Comparison of ENCODE assay signal across 14 mouse cellular contexts in the genomic region with DNA sequence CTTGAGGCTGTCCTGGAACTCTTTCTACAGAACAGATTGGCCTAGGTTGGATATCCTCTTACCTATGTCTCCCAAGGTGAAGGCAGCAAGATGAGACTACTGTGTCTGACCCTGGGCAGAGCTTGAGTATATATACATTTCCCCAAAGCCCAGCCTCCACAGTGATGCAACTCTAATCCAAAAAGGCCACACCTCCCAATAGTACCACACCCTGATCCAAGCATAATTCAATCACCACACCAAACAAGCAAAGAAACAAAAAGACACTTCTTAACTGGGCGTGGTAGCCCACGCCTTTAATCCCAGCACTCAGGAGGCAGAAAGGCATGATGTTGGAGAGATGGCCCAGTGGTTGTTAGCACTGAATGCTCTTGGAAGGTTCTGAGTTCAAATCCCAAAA. TPM values are rescaled to one million over a fixed set of nuclear protein-coding genes. Genes with fewer than 3 reads are reported as not detected.
"Had no signal": no experiment of that assay in that cellular context is flagged by ENCODE, and none has a peak within 500 bp of the region (broad histone marks: within the 10 kb centered on the region; RNA-seq: fewer than 3 reads in every experiment).

Gene Gm5039 (minus strand): TSS at position 101 of the 400 bp plus-strand sequence.

RNA-seq across cellular contexts. Expression of gene Gm5039, which starts in this region (rescaled TPM):
- total RNA-seq: common myeloid progenitor, adult 5-6 weeks; forebrain, postnatal 0 days; gastrocnemius, adult 18-20 months; gastrocnemius, adult 2 months; gastrocnemius, adult 8-10 months; gastrocnemius, postnatal 10 days; gastrocnemius, postnatal 14 days; gastrocnemius, postnatal 25 days; gastrocnemius, postnatal 36 days; gastrocnemius, postnatal 4 days; granulocyte monocyte progenitor cell, adult 5-6 weeks; heart, adult 18-20 months; heart, adult 2 months; heart, adult 8-10 months had no signal
